Mouse (Mus musculus): ENCODE results near the gene Wnt5b. TPM values are rescaled to one million over a fixed set of nuclear protein-coding genes. Genes with fewer than 3 reads are reported as not detected.
"Not testable (repeated sequence)": the region's sequence is repeated elsewhere in the genome, so short reads cannot be mapped to it uniquely, and the experiment has no call there.

Gene Wnt5b
- polyA plus RNA-seq, 1 experiment from 2014 or later: 3.2 TPM

DNA sequence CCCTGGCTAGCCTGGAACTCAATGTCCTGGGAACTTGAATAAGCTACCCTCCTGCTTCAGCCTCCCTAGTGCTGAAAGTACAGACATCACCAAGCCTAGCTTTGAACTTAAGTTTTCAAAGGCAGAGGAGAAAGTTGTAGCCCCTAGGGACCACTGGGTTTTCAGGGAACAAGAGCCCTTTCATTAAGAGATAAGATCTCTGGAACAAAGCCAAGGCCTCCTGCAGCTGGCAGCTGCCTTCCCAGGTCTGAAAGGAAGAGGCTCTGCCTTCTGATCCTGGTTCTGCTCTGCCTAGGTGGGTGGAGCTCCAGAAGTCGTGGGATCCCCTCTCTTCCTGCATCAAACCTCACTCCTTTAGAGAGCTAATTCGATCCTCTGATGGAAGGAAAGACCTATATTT is 58.7 kb downstream of the Wnt5b start:
- 16% methylated on average over 2 of the region's 2 CpGs for WGBS
- H3K27ac ChIP-seq (ENCODE audit: low read depth, low read length): no peak overlapping the region
- no peak for DNase-seq (ENCODE audit: low spot score)
- H3K9me3 ChIP-seq (ENCODE audit: control insufficient read depth, low read length): no peaks in the 10 kb centered on the region
- peaks cover 8% of the 10 kb centered on the region; the same call in 1 of the 2 replicates for H3K36me3 ChIP-seq (ENCODE audit: control insufficient read depth, insufficient read depth, low read length)
- H3K9ac ChIP-seq (ENCODE audit: low read depth, low read length): no peak overlapping the region
- no peak overlapping the region for H3K4me2 ChIP-seq
- ATAC-seq (replicated peaks; ENCODE audit: low FRiP score): no peak
- H3K4me1 ChIP-seq (replicated peaks; ENCODE audit: control insufficient read depth, insufficient read depth, low read length): peaks cover 29% of the 10 kb centered on the region
- no peak overlapping the region for H3K4me3 ChIP-seq (ENCODE audit: low read depth, low read length)
- no peaks in the 10 kb centered on the region for H3K27me3 ChIP-seq (replicated peaks; ENCODE audit: control insufficient read depth, insufficient read depth, low read length)

DNA sequence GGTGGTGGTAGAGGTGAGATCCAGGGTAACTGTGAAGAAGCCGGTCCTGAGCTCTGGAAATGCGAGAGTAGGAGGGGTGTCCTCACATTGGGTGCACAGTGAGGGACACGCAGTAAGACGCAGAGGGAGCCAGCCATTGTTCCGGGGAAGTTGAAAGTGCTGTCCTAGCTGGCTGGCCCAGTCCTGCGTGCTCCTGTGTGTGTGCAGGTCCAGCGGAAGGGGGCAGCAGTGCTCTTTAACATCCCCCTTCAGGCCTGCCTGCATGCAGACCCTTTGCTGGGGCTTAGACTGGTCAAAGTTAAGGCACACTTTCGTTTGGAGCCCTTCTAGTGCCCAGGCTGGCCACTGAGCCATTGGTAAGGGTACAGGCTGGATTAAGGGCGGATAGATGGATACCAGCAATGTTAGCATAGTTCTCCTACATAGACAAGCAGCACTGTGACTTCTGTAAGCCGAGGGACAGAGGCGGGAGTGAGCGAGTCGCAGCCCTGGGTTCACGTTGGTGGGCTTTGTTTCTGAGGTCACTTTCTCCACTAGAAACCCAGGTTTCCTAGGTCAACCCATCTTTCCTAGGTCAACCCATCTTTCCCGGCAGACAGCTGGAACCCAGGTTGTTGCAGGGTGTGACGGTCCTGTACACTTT is 61.1 kb downstream of the Wnt5b start:
- H3K27me3 ChIP-seq (replicated peaks; ENCODE audit: control insufficient read depth, insufficient read depth, low read length): no peaks in the 10 kb centered on the region
- peak overlapping the region; percentile 34 for H3K4me3 ChIP-seq (ENCODE audit: low read depth, low read length)
- H3K9ac ChIP-seq (ENCODE audit: low read depth, low read length): peak overlapping the region; percentile 20; the same call in 1 of the 2 replicates
- ATAC-seq (replicated peaks; ENCODE audit: low FRiP score) (no peak), DNase-seq (ENCODE audit: low spot score) (no peak)
- peaks cover 38% of the 10 kb centered on the region for H3K4me1 ChIP-seq (replicated peaks; ENCODE audit: control insufficient read depth, insufficient read depth, low read length)
- WGBS: 51% methylated on average over 16 of the region's 16 CpGs
- H3K4me2 ChIP-seq: peak overlapping the region; percentile 100
- H3K27ac ChIP-seq (ENCODE audit: low read depth, low read length): no peak overlapping the region
- peaks cover 8% of the 10 kb centered on the region; the same call in 1 of the 2 replicates for H3K36me3 ChIP-seq (ENCODE audit: control insufficient read depth, insufficient read depth, low read length)
- no peaks in the 10 kb centered on the region for H3K9me3 ChIP-seq (ENCODE audit: control insufficient read depth, low read length)

DNA sequence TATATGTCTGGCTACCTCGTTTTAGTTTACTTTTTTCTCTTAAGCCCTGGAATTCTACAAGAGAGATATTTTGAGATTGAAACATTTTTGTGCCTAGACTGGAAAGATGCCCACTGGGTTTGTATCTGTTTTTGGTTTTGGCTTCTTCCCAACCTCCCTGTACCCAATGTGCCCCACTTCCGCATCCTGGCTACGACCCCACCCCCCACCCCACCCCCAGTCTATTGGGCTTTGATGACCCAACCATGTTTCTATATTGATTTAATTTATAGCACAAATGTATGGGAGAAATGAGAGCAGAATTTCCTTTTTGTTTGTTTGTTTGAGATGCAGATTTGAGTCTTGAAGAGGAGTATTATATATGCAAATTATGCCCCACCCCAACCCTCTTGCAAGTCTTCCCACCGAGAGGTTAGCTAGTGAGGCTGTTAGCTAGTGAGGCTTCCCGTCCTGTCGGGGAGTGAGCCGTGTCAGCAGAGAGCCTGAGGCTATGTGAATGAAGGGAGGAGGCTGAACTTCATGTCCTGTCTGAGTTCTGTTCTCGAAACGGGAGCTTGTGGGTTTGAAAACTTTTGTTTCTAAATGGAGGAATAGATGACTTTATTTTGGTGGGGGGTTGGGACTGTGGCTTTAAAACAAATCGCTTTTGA is 62.3 kb downstream of the Wnt5b start:
- Histone ChIP-seq H3K9ac (ENCODE audit: low read depth, low read length) (peak overlapping the region; percentile 20; the same call in 1 of the 2 replicates), H3K4me1 (replicated peaks; ENCODE audit: control insufficient read depth, insufficient read depth, low read length) (peaks cover 48% of the 10 kb centered on the region)
- WGBS: 5% methylated on average over 10 of the region's 10 CpGs

DNA sequence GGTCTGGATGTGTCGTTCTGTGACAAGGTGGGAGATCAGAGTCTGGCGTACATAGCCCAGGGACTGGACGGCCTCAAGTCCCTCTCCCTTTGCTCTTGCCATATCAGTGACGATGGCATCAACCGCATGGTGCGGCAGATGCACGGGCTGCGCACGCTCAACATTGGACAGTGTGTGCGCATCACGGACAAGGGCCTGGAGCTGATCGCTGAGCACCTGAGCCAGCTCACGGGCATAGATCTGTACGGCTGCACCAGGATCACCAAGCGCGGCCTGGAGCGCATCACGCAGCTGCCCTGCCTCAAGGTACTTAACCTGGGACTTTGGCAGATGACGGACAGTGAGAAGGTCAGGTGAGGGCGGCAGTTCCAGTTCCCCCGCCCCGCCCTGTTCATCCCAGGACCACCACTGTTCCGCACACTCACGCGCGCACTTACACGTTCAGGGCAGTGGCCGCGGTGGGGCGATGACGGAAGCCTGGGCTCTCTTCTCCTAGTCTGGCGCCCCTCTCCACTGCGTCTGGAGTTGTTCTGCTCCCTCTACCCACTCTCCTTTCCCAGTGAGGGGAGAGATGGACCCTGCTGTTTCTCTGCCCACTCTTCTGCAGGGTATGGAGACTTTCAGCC is 63.3 kb downstream of the Wnt5b start:
- H3K4me1 ChIP-seq (replicated peaks; ENCODE audit: control insufficient read depth, insufficient read depth, low read length): peaks cover 48% of the 10 kb centered on the region

More for the DNA sequence above, 62.3 kb downstream of the Wnt5b start:
- Histone ChIP-seq H3K4me3 (ENCODE audit: low read depth, low read length) (peak overlapping the region; percentile 74), H3K4me2 (peak overlapping the region; percentile 100)
- not testable (repeated sequence) for H3K27me3 ChIP-seq (replicated peaks; ENCODE audit: control insufficient read depth, insufficient read depth, low read length); H3K27ac ChIP-seq (ENCODE audit: low read depth, low read length); H3K9me3 ChIP-seq (ENCODE audit: control insufficient read depth, low read length); DNase-seq (ENCODE audit: low spot score); ATAC-seq (replicated peaks; ENCODE audit: low FRiP score); H3K36me3 ChIP-seq (ENCODE audit: control insufficient read depth, insufficient read depth, low read length)

DNA sequence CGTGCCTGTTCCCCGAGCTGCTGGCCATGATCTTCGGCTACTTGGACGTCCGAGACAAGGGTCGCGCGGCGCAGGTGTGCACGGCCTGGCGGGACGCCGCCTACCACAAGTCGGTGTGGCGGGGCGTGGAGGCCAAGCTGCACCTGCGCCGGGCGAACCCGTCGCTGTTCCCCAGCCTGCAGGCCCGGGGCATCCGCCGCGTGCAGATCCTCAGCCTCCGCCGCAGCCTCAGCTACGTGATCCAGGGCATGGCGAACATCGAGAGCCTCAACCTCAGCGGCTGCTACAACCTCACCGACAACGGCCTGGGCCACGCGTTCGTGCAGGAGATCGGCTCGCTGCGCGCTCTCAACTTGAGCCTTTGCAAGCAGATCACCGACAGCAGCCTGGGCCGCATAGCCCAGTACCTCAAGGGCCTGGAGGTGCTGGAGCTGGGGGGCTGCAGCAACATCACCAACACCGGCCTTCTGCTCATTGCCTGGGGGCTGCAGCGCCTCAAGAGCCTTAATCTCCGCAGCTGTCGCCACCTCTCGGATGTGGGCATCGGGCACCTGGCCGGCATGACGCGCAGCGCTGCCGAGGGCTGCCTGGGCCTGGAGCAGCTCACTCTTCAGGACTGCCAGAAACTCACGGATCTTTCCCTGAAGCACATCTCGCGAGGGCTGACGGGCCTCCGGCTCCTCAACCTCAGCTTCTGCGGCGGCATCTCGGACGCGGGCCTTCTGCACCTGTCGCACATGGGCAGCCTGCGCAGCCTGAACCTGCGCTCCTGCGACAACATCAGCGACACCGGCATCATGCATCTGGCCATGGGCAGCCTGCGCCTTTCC is 64.1 kb downstream of the Wnt5b start:
- H3K27me3 ChIP-seq (replicated peaks; ENCODE audit: control insufficient read depth, insufficient read depth, low read length): no peaks in the 10 kb centered on the region
- peak overlapping the region; percentile 77 for H3K9ac ChIP-seq (ENCODE audit: low read depth, low read length)
- peak overlapping the region; percentile 89 for H3K27ac ChIP-seq (ENCODE audit: low read depth, low read length)
- WGBS: under 1% methylated on average over 70 of the region's 70 CpGs
- H3K4me3 ChIP-seq (ENCODE audit: low read depth, low read length): peak overlapping the region; percentile 74
- H3K4me1 ChIP-seq (replicated peaks; ENCODE audit: control insufficient read depth, insufficient read depth, low read length): peaks cover 44% of the 10 kb centered on the region
- DNase-seq (ENCODE audit: low spot score): peak; percentile 77
- H3K4me2 ChIP-seq: peak overlapping the region; percentile 100
- no peaks in the 10 kb centered on the region for H3K9me3 ChIP-seq (ENCODE audit: control insufficient read depth, low read length)
- ATAC-seq (replicated peaks; ENCODE audit: low FRiP score): peak; percentile 32
- H3K36me3 ChIP-seq (ENCODE audit: control insufficient read depth, insufficient read depth, low read length): peaks cover 8% of the 10 kb centered on the region; the same call in 1 of the 2 replicates

More for the DNA sequence above, 63.3 kb downstream of the Wnt5b start:
- ATAC-seq (replicated peaks; ENCODE audit: low FRiP score) (peak; percentile 13), DNase-seq (ENCODE audit: low spot score) (peak; percentile 49)
- WGBS: 2% methylated on average over 33 of the region's 33 CpGs
- H3K4me3 ChIP-seq (ENCODE audit: low read depth, low read length): peak overlapping the region; percentile 74
- H3K9me3 ChIP-seq (ENCODE audit: control insufficient read depth, low read length): no peaks in the 10 kb centered on the region
- no peaks in the 10 kb centered on the region for H3K27me3 ChIP-seq (replicated peaks; ENCODE audit: control insufficient read depth, insufficient read depth, low read length)
- H3K27ac ChIP-seq (ENCODE audit: low read depth, low read length): peak overlapping the region; percentile 89; the same call in 1 of the 2 replicates
- H3K36me3 ChIP-seq (ENCODE audit: control insufficient read depth, insufficient read depth, low read length): peaks cover 8% of the 10 kb centered on the region; the same call in 1 of the 2 replicates
- H3K9ac ChIP-seq (ENCODE audit: low read depth, low read length): peak overlapping the region; percentile 77
- H3K4me2 ChIP-seq: peak overlapping the region; percentile 100

DNA sequence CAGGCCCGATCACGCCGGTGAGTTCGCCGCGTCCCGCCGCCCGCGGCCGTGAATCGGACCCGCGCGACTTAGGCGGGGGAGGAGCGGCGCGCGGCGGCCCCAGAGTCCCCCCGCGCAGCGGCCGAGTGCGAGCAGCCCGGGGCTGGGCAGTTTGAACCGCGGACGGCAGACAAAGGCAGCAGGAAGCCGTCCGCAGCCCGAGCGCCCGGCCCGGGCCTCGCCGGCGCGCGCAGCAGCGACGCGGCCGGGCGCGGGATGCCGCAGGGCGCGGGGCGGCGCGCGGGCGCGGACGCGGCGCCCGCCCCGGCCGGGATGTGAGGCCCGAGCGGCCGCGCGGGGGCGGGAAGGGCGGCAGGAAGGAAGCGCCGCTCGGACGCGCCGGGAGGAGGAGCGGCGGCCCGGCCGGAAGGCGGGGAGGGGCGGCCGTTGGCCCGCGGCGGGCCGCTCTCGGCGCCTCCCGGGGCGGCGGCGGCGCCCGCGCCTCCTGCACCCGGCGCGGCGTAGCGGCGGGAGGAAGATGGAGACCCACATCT is 64.7 kb downstream of the Wnt5b start, which contains the start of gene Fbxl14:
Gene Fbxl14 (plus strand): TSS at position 326 of the 533 bp plus-strand sequence.
- WGBS: 0% methylated on average over 72 of the region's 101 CpGs
- Histone ChIP-seq H3K4me1 (replicated peaks; ENCODE audit: control insufficient read depth, insufficient read depth, low read length) (peaks cover 40% of the 10 kb centered on the region), H3K9ac (ENCODE audit: low read depth, low read length) (peak within 1 kb of the TSS; percentile 77), H3K9me3 (ENCODE audit: control insufficient read depth, low read length) (no peaks in the 10 kb centered on the region), H3K4me2 (peak within 1 kb of the TSS; percentile 100), H3K36me3 (ENCODE audit: control insufficient read depth, insufficient read depth, low read length) (peaks cover 8% of the 10 kb centered on the region; the same call in 1 of the 2 replicates), H3K27ac (ENCODE audit: low read depth, low read length) (peak within 1 kb of the TSS; percentile 89), H3K4me3 (ENCODE audit: low read depth, low read length) (peak within 1 kb of the TSS; percentile 74), H3K27me3 (replicated peaks; ENCODE audit: control insufficient read depth, insufficient read depth, low read length) (no peaks in the 10 kb centered on the region)
- DNase-seq (ENCODE audit: low spot score): no peak
- ATAC-seq (replicated peaks; ENCODE audit: low FRiP score): peak; percentile 81

DNA sequence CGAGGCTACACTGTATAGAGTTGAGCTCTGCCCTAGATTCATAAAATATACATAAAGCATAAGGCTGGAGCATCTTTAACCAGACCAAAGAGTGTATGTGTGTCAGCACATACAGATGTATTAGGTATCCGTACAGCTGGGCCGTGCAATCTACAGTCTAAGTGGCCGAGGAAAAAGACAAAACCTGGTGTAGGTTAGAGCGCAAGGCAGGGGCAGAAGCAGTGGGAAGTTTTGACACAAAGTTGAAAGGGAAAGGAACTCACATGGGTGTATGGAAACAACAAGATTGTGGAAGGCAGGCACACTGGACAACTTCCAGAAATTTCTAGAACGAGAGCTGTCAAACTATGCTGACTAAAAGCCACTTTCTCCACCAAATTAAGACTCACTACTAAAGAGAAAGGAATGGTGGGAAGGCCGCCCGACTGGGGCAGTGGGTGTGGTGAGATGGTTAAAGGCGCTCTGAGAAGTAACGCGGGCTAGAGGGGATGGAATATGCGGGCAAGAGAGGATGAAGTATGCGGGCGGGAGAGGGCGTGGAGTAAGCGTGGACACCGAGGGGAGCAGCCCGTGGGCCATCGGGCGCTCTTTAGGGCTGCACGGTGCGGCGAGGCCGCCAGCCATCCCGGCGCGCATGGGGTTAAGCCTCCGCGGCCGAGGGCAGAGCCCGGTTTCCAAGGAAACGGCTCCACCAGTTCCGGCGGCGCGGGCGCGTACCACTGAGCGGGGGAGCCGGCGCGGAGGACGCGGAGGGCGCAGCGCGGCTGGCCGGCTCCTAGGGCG is 65.4 kb downstream of the Wnt5b start:
- ATAC-seq (replicated peaks; ENCODE audit: low FRiP score): peak; percentile 88
- Histone ChIP-seq H3K4me1 (replicated peaks; ENCODE audit: control insufficient read depth, insufficient read depth, low read length) (peaks cover 38% of the 10 kb centered on the region), H3K4me3 (ENCODE audit: low read depth, low read length) (peak overlapping the region; percentile 74), H3K27ac (ENCODE audit: low read depth, low read length) (peak overlapping the region; percentile 89), H3K9ac (ENCODE audit: low read depth, low read length) (peak overlapping the region; percentile 77), H3K27me3 (replicated peaks; ENCODE audit: control insufficient read depth, insufficient read depth, low read length) (no peaks in the 10 kb centered on the region), H3K36me3 (ENCODE audit: control insufficient read depth, insufficient read depth, low read length) (peaks cover 8% of the 10 kb centered on the region; the same call in 1 of the 2 replicates), H3K9me3 (ENCODE audit: control insufficient read depth, low read length) (no peaks in the 10 kb centered on the region), H3K4me2 (peak overlapping the region; percentile 100)
- DNase-seq (ENCODE audit: low spot score): peak; percentile 85
- 2% methylated on average over 49 of the region's 49 CpGs for WGBS
